Mouse (Mus musculus): ENCODE data around the gene Mab21l3.

The Mab21l3 gene

DNA sequence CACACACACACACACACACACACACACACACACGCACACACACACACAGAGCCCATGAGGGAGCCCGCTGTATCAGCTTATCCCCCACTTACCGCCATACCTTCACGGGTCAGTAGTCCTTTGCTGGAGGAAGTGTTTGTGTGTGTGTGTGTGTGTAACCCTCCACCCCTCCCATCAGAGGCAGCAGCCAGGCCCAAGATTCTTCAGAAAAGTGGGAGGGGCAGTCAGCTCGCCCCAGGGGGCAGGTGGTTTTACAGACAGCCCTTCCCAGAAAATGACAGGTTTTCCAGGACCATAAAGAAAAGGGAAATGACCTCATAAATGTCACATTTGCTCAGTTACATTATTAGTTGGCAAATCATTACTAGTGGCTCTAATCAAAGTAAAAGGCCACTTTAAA lies at the start of gene Mab21l3:
TSS of gene Mab21l3 (minus strand) at position 144 of the 400 bp plus-strand sequence.
- DNase-seq (ENCODE audit: extremely low spot score, low spot score) = no peak

DNA sequence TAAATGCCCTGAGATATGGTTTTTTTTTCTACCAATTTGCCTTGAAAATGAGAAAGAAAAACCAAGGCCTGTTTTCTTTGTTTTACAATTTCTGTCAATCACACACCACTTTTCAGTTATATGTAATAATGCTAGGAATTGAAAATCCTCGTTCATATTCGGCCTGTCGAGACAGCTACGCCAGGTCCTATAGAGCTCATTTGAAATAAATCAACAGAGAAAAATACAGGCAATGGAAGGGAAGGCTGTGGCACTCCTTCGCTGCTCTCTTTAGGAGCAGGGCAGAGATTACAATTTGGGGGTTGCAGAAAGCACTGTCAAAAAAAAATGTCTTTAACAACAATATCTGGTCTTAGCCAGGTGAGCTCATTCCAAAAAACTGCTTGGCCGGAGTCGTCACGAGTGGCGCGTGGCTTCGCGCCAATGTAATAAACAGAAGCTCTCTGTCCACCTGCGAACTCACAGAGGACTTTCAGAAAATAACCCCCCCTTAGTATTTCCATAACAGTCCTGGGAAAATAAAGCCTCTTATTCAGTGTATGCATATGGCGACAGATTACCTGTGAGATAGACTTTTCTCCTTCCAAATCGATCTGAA lies 48.7 kb upstream of the Mab21l3 start:
- DNase-seq (ENCODE audit: extremely low spot score, low spot score) = no peak

DNA sequence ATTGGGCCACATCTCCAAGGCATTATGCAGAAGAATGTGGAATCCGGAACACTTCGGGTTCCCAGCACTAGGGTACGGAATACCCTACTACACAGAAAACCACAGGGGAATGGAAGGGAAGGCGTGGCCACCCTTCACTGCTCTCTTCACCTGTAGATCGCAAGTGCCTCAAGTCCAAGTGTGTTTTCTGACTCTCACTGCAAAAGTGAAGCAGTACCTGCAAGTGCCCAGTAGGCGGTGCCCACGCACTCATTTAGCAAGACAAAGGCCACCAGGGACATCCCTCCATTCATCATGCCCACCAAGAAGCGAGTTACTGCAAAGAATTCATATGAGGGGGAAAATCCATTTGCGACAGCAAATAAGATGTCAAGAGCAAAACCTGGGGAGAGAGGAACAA lies 48.1 kb upstream of the Mab21l3 start:
- peak; percentile 69 for DNase-seq (ENCODE audit: extremely low spot score, low spot score)

GRCm38 (mm10) chr3:101895376-101895910 lies 46.7 kb upstream of the Mab21l3 start:
- no peak for DNase-seq (ENCODE audit: extremely low spot score, low spot score)

- DNase-seq (ENCODE audit: extremely low spot score, low spot score) = no peak
These were observed 36.8 kb upstream of the Mab21l3 start for GRCm38 (mm10) chr3:101885591-101885990.

GRCm38 (mm10) chr3:101885041-101885440 lies 36.3 kb upstream of the Mab21l3 start:
- no peak for DNase-seq (ENCODE audit: extremely low spot score, low spot score)

DNA sequence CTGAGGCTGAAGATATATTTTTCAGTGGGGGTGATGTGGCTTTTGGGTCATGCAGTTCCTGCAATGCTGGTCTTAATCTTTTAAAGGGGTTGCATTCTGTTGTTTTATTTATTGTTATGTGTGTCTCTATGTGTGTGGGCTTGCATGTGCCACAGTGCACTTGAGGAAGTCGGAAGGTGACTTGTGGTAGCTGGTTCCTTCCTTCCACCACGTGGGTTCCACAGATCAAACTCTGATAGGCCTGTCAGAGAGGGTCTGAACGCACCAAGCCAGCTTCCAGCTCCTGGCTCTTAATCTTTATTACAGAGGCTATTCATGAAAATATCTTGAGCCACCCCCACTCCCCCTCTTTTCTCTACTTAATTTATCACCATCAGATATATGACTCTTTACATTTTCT lies 35.1 kb upstream of the Mab21l3 start:
- DNase-seq (ENCODE audit: extremely low spot score, low spot score) = no peak

- no peak for DNase-seq (ENCODE audit: extremely low spot score, low spot score)
These were observed 33.0 kb upstream of the Mab21l3 start for GRCm38 (mm10) chr3:101881721-101882120.

- no peak for DNase-seq (ENCODE audit: extremely low spot score, low spot score)
These were observed 32.1 kb upstream of the Mab21l3 start for GRCm38 (mm10) chr3:101880818-101881217.

GRCm38 (mm10) chr3:101878136-101878535 lies 29.4 kb upstream of the Mab21l3 start:
- no peak for DNase-seq (ENCODE audit: extremely low spot score, low spot score)

- no peak for DNase-seq (ENCODE audit: extremely low spot score, low spot score)
These were observed 27.9 kb upstream of the Mab21l3 start for GRCm38 (mm10) chr3:101876459-101877285.

DNA sequence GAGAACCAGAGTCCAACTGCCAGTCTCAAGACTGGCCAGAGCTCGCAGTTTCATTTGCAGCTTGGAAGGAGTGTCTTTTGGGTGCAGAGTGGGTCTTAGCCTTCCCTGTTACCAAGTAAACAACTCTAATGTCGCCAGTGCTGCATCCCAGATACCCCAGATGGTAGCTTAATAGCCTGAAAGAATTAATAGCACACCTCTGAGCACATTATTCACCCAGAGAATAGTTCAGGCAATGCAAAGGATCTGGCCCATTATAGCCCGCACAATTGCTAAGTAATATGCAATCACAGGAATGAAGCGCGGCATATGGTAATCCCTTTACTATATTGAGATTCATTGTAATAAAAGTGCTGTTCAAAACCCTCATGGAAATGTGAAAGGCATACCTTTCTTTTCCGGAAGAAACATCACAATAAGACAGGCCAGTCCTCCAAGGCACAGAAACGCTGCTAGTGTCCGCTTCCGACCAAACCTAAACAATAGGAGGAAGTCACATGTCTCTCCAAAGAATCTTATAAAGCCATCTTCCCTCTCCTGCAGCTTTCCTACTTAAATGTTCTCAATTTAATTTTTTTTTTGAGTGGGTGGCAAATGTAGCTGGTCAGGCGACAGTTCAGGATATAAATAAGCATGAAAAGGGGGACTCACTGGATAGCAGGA lies 26.6 kb upstream of the Mab21l3 start:
- no peak for DNase-seq (ENCODE audit: extremely low spot score, low spot score)

- no peak for DNase-seq (ENCODE audit: extremely low spot score, low spot score)
These were observed 24.4 kb upstream of the Mab21l3 start for GRCm38 (mm10) chr3:101873061-101873675.

DNA sequence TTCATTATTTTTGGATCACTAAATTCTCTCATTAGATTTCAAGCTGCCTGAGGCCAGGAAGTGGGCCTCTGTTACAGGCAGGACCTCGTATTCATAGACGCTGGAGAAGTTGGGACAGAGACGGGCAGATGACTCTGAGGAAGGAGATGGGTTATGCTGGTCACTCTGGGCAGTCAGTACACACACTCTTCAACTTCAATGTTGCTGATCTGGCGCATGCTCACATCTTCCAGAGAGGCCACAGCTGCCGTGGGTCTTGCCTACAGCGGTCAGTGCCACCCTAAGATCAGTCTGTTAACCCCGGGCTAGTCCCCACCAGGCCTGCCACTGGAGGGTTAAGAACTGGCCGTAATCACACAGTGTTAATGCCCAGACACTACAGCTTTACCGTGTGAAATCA lies 23.2 kb upstream of the Mab21l3 start:
- DNase-seq (ENCODE audit: extremely low spot score, low spot score) = no peak

DNA sequence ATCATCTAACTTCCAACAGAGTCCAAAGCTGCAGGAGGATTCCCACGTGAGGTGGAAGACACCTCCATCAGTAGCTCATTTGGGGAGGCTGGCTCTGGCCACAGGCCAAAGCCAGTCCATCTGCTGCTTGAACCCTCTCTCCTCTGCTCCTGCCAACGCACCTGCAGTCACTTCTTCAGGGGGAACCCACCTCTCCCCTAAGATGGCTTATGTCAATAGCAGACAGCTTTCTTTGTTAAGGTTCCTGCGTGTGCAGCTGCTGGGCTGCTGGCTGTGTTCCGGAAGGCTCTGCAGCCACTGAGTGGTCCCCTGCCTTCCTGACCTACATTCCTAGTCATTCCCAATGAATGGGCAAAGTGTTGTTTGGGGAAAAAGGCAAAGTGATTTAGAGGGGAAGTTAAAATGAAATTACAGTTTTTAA lies 18.3 kb upstream of the Mab21l3 start:
- no peak for DNase-seq (ENCODE audit: extremely low spot score, low spot score)

DNA sequence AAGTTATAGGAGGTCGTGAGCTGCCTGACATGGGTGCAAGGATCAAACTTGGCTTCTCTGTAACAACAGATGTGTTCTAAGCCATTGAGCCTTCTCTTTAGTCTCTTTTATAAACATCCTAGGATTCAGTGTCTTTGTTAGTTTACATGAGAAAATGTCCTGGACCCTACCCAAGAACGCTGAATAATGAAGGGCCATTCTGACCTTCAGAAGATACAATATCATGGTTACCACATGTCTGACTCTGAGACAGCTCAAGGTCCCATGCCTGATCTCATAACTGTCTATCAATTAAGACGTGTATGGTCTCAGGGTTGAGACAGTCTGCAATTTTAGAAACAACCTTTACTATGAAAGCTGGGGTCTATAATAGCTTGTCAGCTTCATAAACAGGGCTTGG lies 13.1 kb upstream of the Mab21l3 start:
- no peak for DNase-seq (ENCODE audit: extremely low spot score, low spot score)

DNA sequence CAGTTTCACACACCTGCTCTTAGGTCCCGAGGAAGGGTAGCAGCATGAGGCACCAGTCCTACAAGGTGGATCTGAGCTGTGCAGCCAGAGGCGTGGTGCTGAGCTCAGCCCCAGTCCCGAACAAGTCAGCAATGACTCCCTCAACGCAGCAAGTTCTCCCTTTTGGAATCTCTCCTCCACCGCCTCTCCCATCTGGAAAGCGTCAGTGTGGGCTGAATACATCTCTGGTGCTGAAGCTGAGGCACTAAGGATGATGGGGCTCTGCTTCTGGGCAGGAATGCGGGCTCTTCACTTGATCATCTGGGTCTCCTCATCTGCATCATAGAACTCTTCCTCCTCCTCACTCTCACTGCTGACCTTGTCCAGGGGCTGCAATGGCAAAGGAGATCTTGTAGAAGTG lies 11.4 kb upstream of the Mab21l3 start:
- DNase-seq (ENCODE audit: extremely low spot score, low spot score) = no peak

- DNase-seq (ENCODE audit: extremely low spot score, low spot score) = no peak
These were observed 11.0 kb upstream of the Mab21l3 start for GRCm38 (mm10) chr3:101859740-101860139.

- no peak for DNase-seq (ENCODE audit: extremely low spot score, low spot score)
These were observed 5.3 kb upstream of the Mab21l3 start for GRCm38 (mm10) chr3:101854075-101854474.

- DNase-seq (ENCODE audit: extremely low spot score, low spot score) = no peak
These were observed 2.6 kb upstream of the Mab21l3 start for GRCm38 (mm10) chr3:101851363-101851762.

GRCm38 (mm10) chr3:101846096-101846495 lies 2.7 kb downstream of the Mab21l3 start:
- DNase-seq (ENCODE audit: extremely low spot score, low spot score) = no peak

Data from neural tube, embryonic 10.5 days (tissue).